Mouse (Mus musculus) liver, embryonic 12.5 days (tissue): ENCODE data around the gene Cipc. TPM values are rescaled to one million over a fixed set of nuclear protein-coding genes. Genes with fewer than 3 reads are reported as not detected.

Source experiments
- ATAC-seq: fragments of 200-750 bp; cut with Nextera tagmentation; 2 replicates; pipeline ENCODE4 v1.8.0; 2017; ENCODE audit warnings: moderate number of reproducible peaks, mild to moderate bottlenecking, moderate library complexity
- H3K27ac ChIP-seq: fragments of 300-500 bp; sonication (generic); 2 replicates; pipeline ENCODE4 v1.5.1; 2016; ENCODE audit warnings: mild to moderate bottlenecking
- H3K27me3 ChIP-seq: fragments of 300-500 bp; sonication (generic); replicated peaks from 2 replicates; pipeline ENCODE4 v1.6.1; 2016; ENCODE audit warnings: mild to moderate bottlenecking, moderate library complexity
- H3K36me3 ChIP-seq: fragments of 300-500 bp; sonication (generic); 2 replicates; pipeline ENCODE4 v1.6.1; 2016; ENCODE audit warnings: mild to moderate bottlenecking, moderate library complexity
- H3K4me1 ChIP-seq: fragments of 300-500 bp; sonication (generic); 2 replicates; pipeline ENCODE4 v1.6.1; 2016
- H3K4me2 ChIP-seq: fragments of 300-500 bp; sonication (generic); 2 replicates; pipeline ENCODE4 v1.6.1; 2016; ENCODE audit warnings: mild to moderate bottlenecking, moderate library complexity
- H3K4me3 ChIP-seq: fragments of 300-500 bp; sonication (generic); 2 replicates; pipeline ENCODE4 v1.5.1; 2016; ENCODE audit warnings: mild to moderate bottlenecking, moderate library complexity
- H3K9ac ChIP-seq: fragments of 300-500 bp; sonication (generic); 2 replicates; pipeline ENCODE4 v1.6.1; 2016; ENCODE audit warnings: mild to moderate bottlenecking, moderate library complexity
- H3K9me3 ChIP-seq: fragments of 300-500 bp; sonication (generic); replicated peaks from 2 replicates; pipeline ENCODE4 v1.6.1; 2016; ENCODE audit warnings: mild to moderate bottlenecking, moderate library complexity
- WGBS: fragments of 180-500 bp; shearing (Covaris S2); methylation state at CpG from one replicate; pipeline ENCODE4 v1.1.7; 2016; ENCODE audit not compliant: insufficient replicate concordance; 5-methylcytosine and 5-hydroxymethylcytosine counted together
- polyA plus RNA-seq: library from polyadenylated mRNA; unstranded; fragments of >200 nt; fragmentation: Nextera tagmentation; extraction: Ambion mirVana; gene quantifications from 2 replicates; pipeline ENCODE4 v1.2.1, GENCODE M21; 2016

Cipc gene
- polyA plus RNA-seq, 1 experiment from 2014 or later, result 18.0 TPM

DNA sequence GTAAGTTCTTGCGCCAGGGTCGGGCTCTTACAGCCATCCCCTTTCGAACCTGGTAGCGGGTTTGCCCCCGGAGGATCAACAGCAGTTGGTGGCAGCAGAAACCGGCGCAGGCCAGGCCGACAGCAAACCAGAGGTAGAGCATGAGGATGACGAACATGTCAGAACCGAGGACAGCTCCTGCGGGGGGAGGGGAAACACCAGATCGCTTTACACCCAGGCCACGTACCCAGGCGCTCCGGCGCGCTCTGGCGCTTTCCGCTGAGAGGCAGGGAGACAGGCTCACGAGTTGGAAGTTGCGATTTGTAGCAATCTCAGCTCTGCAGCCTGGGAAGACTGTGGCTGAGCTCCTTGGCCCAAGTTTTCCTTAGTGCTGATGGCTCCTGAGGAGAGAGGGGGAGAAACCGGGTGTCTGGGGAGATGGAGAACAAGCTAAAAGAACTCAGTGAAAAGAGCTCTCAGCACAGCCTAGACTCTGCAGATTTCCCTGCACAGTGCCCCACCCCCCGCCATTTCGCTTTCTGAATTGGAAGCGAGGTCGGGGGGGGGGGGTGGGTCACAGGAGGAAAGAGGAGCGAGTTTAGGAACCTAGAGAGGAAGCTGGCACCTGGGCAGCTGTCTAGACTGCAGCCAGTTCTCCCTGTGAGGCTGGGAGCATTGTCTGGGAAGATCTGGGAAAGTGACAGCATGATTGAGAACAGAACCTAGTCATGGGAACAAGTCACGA is 36.8 kb downstream of the Cipc start:
- H3K27me3 ChIP-seq, result peaks cover 96% of the 10 kb centered on the region
- H3K4me1 ChIP-seq, result no peaks in the 10 kb centered on the region
- H3K4me2 ChIP-seq, result no peak overlapping the region
- no peaks in the 10 kb centered on the region for H3K36me3 ChIP-seq
- H3K27ac ChIP-seq, result no peak overlapping the region
- H3K4me3 ChIP-seq, result no peak overlapping the region
- no peaks in the 10 kb centered on the region for H3K9me3 ChIP-seq
- 6% methylated on average over 28 of the region's 28 CpGs for WGBS
- no peak for ATAC-seq
- no peak overlapping the region for H3K9ac ChIP-seq

GRCm38 (mm10) chr12:86984194-86984555 is 37.3 kb downstream of the Cipc start:
- H3K27ac ChIP-seq, result no peak overlapping the region
- ATAC-seq, result no peak
- H3K36me3 ChIP-seq, result no peaks in the 10 kb centered on the region
- peaks cover 96% of the 10 kb centered on the region for H3K27me3 ChIP-seq
- H3K9me3 ChIP-seq, result no peaks in the 10 kb centered on the region
- H3K4me2 ChIP-seq, result no peak overlapping the region
- no peak overlapping the region for H3K4me3 ChIP-seq
- H3K9ac ChIP-seq, result no peak overlapping the region
- H3K4me1 ChIP-seq, result no peaks in the 10 kb centered on the region
- WGBS, result 10% methylated on average over 6 of the region's 6 CpGs

- Histone ChIP-seq H3K4me3 (no peak overlapping the region), H3K27ac (no peak overlapping the region), H3K4me2 (no peak overlapping the region), H3K27me3 (peaks cover 99% of the 10 kb centered on the region), H3K36me3 (no peaks in the 10 kb centered on the region), H3K9ac (no peak overlapping the region), H3K4me1 (peaks cover 4% of the 10 kb centered on the region; the same call in 1 of the 2 replicates), H3K9me3 (no peaks in the 10 kb centered on the region)
- no peak for ATAC-seq
- WGBS, result 46% methylated on average over 4 of the region's 4 CpGs
These were observed 39.7 kb downstream of the Cipc start for GRCm38 (mm10) chr12:86986562-86986961.

DNA sequence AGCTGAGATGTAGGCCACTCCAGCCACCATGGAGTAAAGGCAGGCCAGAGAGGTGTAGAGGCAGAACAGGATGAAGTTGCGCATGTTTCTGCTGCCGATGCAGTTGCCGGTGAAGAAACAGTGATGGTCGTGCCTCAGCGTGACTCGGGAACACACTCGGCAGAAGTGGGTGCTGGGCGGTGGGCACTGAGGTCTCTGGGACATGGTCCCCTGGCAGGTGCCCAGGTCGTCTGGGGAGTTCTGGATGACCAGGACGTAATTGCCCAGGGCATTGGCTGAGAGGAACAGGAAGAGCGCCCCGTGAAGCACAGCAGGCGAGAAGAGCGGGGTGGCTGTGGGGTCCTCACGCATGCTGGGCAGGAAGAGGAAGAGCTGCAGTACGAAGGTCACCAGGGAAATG is 41.4 kb downstream of the Cipc start:
- Histone ChIP-seq H3K9ac (no peak overlapping the region), H3K4me1 (peaks cover 4% of the 10 kb centered on the region; the same call in 1 of the 2 replicates), H3K4me2 (no peak overlapping the region), H3K4me3 (no peak overlapping the region), H3K9me3 (no peaks in the 10 kb centered on the region), H3K27ac (no peak overlapping the region), H3K36me3 (no peaks in the 10 kb centered on the region), H3K27me3 (peaks cover 99% of the 10 kb centered on the region)
- no peak for ATAC-seq
- 31% methylated on average over 16 of the region's 16 CpGs for WGBS

GRCm38 (mm10) chr12:86989378-86989777 is 42.5 kb downstream of the Cipc start:
- 11% methylated on average over 15 of the region's 15 CpGs for WGBS
- Histone ChIP-seq H3K4me2 (no peak overlapping the region), H3K27me3 (peaks cover 96% of the 10 kb centered on the region), H3K36me3 (no peaks in the 10 kb centered on the region), H3K4me1 (peaks cover 4% of the 10 kb centered on the region; the same call in 1 of the 2 replicates), H3K9ac (no peak overlapping the region), H3K27ac (no peak overlapping the region), H3K9me3 (no peaks in the 10 kb centered on the region), H3K4me3 (no peak overlapping the region)
- ATAC-seq, result no peak

DNA sequence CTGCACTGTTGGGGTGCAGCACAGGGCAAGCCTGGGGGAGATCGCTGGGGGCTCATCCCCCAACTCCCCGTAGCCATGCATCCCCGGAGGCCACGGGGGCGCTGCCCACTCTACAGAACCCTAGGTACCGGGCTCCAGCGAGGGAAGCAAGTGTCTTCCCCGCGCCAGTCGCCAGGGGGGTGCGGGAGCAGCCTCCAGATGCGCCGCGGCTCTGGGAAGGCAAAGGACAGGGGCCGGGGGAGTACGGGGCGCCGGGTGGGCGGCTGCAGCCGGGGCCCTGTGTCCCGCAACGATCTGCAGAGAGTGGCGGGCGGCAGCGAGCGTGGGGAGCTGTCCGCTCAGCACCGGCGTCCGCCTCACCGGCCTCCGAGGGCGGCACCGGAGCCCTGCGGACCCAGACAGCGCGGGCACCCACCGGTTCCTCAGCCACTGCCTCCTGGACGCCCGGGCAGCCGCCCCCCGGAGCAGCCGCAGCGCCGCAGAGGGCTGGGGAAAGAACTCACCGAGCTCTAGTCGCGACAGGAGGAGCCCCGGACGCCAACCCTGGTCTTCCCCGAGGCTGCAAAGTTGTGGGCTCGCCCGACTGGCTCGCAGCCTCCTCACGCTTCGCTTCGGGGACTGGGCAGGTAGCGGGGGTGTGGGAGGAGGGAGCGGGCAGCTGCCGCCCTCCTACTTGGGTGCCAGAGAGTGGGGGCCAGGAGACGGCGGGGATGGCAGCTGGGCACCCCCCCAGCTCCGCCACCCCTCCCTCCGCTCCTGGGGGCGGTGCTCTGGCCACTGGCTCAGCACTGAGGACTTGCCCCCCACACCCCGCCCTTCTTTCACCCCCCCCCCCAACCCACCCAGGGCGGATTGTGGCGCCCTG is 43.3 kb downstream of the Cipc start, which contains the start of gene Zdhhc22:
Gene Zdhhc22, minus strand, starts transcription at position 541 of the 865 bp plus-strand sequence.
- no peak within 1 kb of the TSS for H3K4me3 ChIP-seq
- no peak within 1 kb of the TSS for H3K27ac ChIP-seq
- H3K9me3 ChIP-seq, result no peaks in the 10 kb centered on the region
- no peak within 1 kb of the TSS for H3K9ac ChIP-seq
- peaks cover 4% of the 10 kb centered on the region; the same call in 1 of the 2 replicates for H3K4me1 ChIP-seq
- H3K27me3 ChIP-seq, result peaks cover 88% of the 10 kb centered on the region
- peak within 1 kb of the TSS; percentile 40 for H3K4me2 ChIP-seq
- no peak for ATAC-seq
- H3K36me3 ChIP-seq, result no peaks in the 10 kb centered on the region
- 1% methylated on average over 64 of the region's 68 CpGs for WGBS

GRCm38 (mm10) chr12:86990755-86991110 is 43.9 kb downstream of the Cipc start:
- Histone ChIP-seq H3K36me3 (no peaks in the 10 kb centered on the region), H3K9ac (no peak overlapping the region), H3K27me3 (peaks cover 83% of the 10 kb centered on the region), H3K9me3 (no peaks in the 10 kb centered on the region), H3K4me2 (no peak overlapping the region), H3K27ac (no peak overlapping the region), H3K4me3 (no peak overlapping the region), H3K4me1 (peaks cover 4% of the 10 kb centered on the region; the same call in 1 of the 2 replicates)
- WGBS, result 19% methylated on average over 2 of the region's 2 CpGs
- ATAC-seq, result no peak

DNA sequence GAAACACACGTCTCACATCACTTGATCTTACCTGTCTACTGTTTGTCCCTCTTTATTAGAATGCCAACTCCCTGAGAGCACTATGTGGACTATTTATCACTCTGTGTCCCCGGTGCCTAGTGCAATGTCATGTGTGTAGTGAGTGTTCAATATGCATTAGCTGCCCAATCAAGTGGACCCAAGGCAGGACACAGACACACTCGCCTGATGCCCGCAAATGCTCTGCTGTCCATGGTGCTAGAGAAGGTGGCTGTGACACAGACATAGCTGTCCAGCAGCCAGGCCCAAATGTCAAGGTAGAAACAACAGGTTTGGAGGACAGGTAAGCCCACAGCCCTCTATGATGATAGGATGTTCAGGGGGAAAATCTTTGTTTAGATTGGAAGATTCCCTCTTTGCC is 47.3 kb downstream of the Cipc start:
- WGBS, result 32% methylated on average over 4 of the region's 4 CpGs

DNA sequence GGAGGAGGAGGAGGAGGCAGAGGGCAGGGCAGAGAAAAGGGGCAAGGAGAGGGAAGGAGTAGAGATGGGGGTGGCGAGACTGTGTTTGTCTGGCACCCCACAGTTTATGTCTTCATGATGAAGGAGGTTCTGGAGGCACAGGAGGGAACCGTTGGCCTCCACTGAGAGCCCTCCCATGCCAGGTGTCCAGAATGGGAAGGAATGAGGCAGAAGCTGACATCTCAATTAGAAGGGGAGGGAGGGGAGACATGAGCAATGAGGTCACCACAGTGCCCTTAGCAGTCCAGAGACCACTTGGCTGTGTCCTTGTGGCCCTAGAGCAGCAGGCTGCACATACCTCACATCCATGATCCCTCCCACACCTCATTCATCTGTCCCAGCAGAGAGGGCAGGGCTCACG is 47.9 kb downstream of the Cipc start:
- Histone ChIP-seq H3K4me2 (no peak overlapping the region), H3K9me3 (no peaks in the 10 kb centered on the region), H3K4me1 (peaks cover 2% of the 10 kb centered on the region; the same call in 1 of the 2 replicates), H3K36me3 (no peaks in the 10 kb centered on the region), H3K27ac (no peak overlapping the region), H3K4me3 (no peak overlapping the region), H3K27me3 (peaks cover 47% of the 10 kb centered on the region), H3K9ac (no peak overlapping the region)
- no peak for ATAC-seq
- 45% methylated on average over 3 of the region's 3 CpGs for WGBS

More for the DNA sequence above, 47.3 kb downstream of the Cipc start:
- no peaks in the 10 kb centered on the region for H3K9me3 ChIP-seq
- H3K4me3 ChIP-seq, result no peak overlapping the region
- peaks cover 4% of the 10 kb centered on the region; the same call in 1 of the 2 replicates for H3K4me1 ChIP-seq
- H3K36me3 ChIP-seq, result no peaks in the 10 kb centered on the region
- no peak overlapping the region for H3K27ac ChIP-seq
- peaks cover 53% of the 10 kb centered on the region for H3K27me3 ChIP-seq
- no peak overlapping the region for H3K4me2 ChIP-seq
- no peak overlapping the region for H3K9ac ChIP-seq
- ATAC-seq, result no peak

GRCm38 (mm10) chr12:86995931-86996330 is 49.1 kb downstream of the Cipc start:
- H3K27ac ChIP-seq, result no peak overlapping the region
- no peaks in the 10 kb centered on the region for H3K9me3 ChIP-seq
- H3K27me3 ChIP-seq, result peaks cover 35% of the 10 kb centered on the region
- no peak for ATAC-seq
- H3K9ac ChIP-seq, result no peak overlapping the region
- no peaks in the 10 kb centered on the region for H3K4me1 ChIP-seq
- H3K4me2 ChIP-seq, result no peak overlapping the region
- 50% methylated on average over 6 of the region's 6 CpGs for WGBS
- no peaks in the 10 kb centered on the region for H3K36me3 ChIP-seq
- H3K4me3 ChIP-seq, result no peak overlapping the region

- Histone ChIP-seq H3K36me3 (no peaks in the 10 kb centered on the region), H3K9me3 (no peaks in the 10 kb centered on the region), H3K9ac (no peak overlapping the region), H3K4me3 (no peak overlapping the region), H3K27ac (no peak overlapping the region), H3K27me3 (peaks cover 11% of the 10 kb centered on the region), H3K4me1 (no peaks in the 10 kb centered on the region), H3K4me2 (no peak overlapping the region)
- WGBS, result 67% methylated on average over 4 of the region's 4 CpGs
- no peak for ATAC-seq
These were observed 51.9 kb downstream of the Cipc start for GRCm38 (mm10) chr12:86998699-86999098.

GRCm38 (mm10) chr12:86999283-86999820 is 52.5 kb downstream of the Cipc start:
- H3K4me1 ChIP-seq, result no peaks in the 10 kb centered on the region
- no peaks in the 10 kb centered on the region for H3K9me3 ChIP-seq
- 59% methylated on average over 10 of the region's 10 CpGs for WGBS
- no peak overlapping the region for H3K27ac ChIP-seq
- no peak overlapping the region for H3K4me2 ChIP-seq
- H3K4me3 ChIP-seq, result no peak overlapping the region
- 0 out of 2 replicates have a peak, but pooled peaks cover 10% of the 10 kb centered on the region for H3K27me3 ChIP-seq
- no peak for ATAC-seq
- H3K36me3 ChIP-seq, result no peaks in the 10 kb centered on the region
- no peak overlapping the region for H3K9ac ChIP-seq
